Mouse (Mus musculus) lung, embryonic 14.5 days (tissue): ENCODE measurements at regions not wholly inside any gene's neighbourhood (a gene's known extent, or its start where the extent isn't known, plus 50 kb on each side); places are given as distances from the start of the nearest gene placed in this dataset.

Source experiments
- ATAC-seq: fragments of 200-750 bp; cut with Nextera tagmentation; 2 replicates; pipeline ENCODE4 v1.8.0; 2017; ENCODE audit warnings: mild to moderate bottlenecking, moderate TSS enrichment, moderate library complexity; ENCODE audit not compliant: insufficient read depth
- DNase-seq: peaks from one replicate; pipeline ENCODE4 v3.0.0-alpha.2; 2015
- H3K27ac ChIP-seq: fragments of 300-500 bp; sonication (generic); 2 replicates; pipeline ENCODE4 v1.5.1; 2014; ENCODE audit warnings: low read depth, mild to moderate bottlenecking, moderate library complexity
- H3K27me3 ChIP-seq: fragments of 300-500 bp; sonication (generic); 2 replicates; pipeline ENCODE4 v1.6.1; 2014; ENCODE audit warnings: low read length, control low read depth; ENCODE audit not compliant: insufficient read depth
- H3K36me3 ChIP-seq: fragments of 300-500 bp; sonication (generic); 2 replicates; pipeline ENCODE4 v1.6.1; 2014; ENCODE audit warnings: control low read depth; ENCODE audit not compliant: insufficient read depth
- H3K4me1 ChIP-seq: fragments of 300-500 bp; sonication (generic); 2 replicates; pipeline ENCODE4 v1.6.1; 2014; ENCODE audit warnings: antibody characterized with exemption, control low read depth; ENCODE audit not compliant: insufficient read depth
- H3K4me2 ChIP-seq: fragments of 300-500 bp; sonication (generic); 2 replicates; pipeline ENCODE4 v1.6.1; 2014; ENCODE audit warnings: mild to moderate bottlenecking
- H3K4me3 ChIP-seq: fragments of 300-500 bp; sonication (generic); 2 replicates; pipeline ENCODE4 v1.5.1; 2014; ENCODE audit warnings: low read depth, low read length
- H3K9ac ChIP-seq: fragments of 300-500 bp; sonication (generic); 2 replicates; pipeline ENCODE4 v1.6.1; 2014
- H3K9me3 ChIP-seq: fragments of 300-500 bp; sonication (generic); 2 replicates; pipeline ENCODE4 v1.6.1; 2016; ENCODE audit warnings: low read depth, low read length, control low read depth
- CTCF ChIP-seq: IDR thresholded peaks from 2 replicates; pipeline ENCODE4 v1.5.1; 2016; ENCODE audit warnings: antibody characterized with exemption, low read depth
- WGBS: fragments of 180-500 bp; shearing (Covaris S2); extraction: QIAGEN DNeasy Blood & Tissue Kit; methylation state at CpG from one replicate; pipeline ENCODE4 v1.1.7; 2014; 5-methylcytosine and 5-hydroxymethylcytosine counted together

- WGBS, result 41% methylated on average over 6 of the region's 6 CpGs
- peak; percentile 67; the same call in 1 of the 2 replicates for ATAC-seq
- H3K4me2 ChIP-seq, result no peak overlapping the region
- no peaks in the 10 kb centered on the region for H3K4me1 ChIP-seq
- peak; percentile 86 for DNase-seq
- H3K9ac ChIP-seq, result no peak overlapping the region
- H3K27me3 ChIP-seq, result no peaks in the 10 kb centered on the region
- H3K36me3 ChIP-seq, result no peaks in the 10 kb centered on the region
- no peaks in the 10 kb centered on the region for H3K9me3 ChIP-seq
- H3K4me3 ChIP-seq, result no peak overlapping the region
- H3K27ac ChIP-seq, result no peak overlapping the region
- TF ChIP-seq CTCF, result peak; percentile 80
These were observed 104.0 kb upstream of the Gm14444 start for GRCm38 (mm10) chr2:174905865-174906639.

DNA sequence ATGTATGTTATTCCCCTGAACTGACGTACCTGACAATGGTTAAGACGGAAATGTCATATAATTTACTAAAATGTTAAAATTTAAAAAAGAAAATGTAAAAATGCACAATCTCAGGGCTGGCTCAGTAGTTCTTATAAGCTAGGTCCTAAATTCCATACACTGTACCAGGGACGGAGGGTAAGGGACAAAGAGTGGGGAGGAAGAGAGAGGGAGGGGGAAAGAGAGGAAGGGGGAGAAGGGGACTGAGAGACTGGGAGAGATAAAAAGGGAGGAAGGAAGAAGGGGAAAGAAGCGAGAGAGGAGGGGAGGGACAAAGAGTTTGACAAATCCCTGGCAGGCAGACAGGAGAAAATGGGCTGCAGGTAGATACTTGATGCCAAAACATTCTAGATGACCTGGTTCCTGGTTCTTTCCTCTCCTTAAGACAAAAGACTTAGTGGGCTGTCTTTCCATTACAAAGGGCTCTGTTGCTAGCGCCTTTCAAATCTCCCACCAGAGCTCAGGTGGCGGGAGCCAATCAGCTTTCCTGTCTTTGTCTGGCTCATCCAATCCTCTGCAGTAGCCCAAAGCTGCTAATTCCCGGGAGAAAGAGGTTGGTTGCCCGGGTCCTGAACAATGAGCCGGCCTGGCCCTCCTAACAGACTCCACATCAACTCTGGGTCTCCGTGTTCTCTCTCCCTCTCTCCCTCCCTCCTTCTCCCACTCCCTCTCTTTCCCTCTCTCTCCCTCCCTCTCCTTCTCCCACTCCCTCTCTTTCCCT, 92.7 kb upstream of the Gm14444 start:
- Histone ChIP-seq H3K4me1 (no peaks in the 10 kb centered on the region), H3K9ac (no peak overlapping the region), H3K27me3 (no peaks in the 10 kb centered on the region), H3K4me2 (peak overlapping the region; percentile 43), H3K27ac (no peak overlapping the region), H3K4me3 (no peak overlapping the region), H3K36me3 (no peaks in the 10 kb centered on the region), H3K9me3 (no peaks in the 10 kb centered on the region)
- ATAC-seq (peak; percentile 85), DNase-seq (peak; percentile 70)
- WGBS, result 16% methylated on average over 10 of the region's 10 CpGs
- TF ChIP-seq CTCF, result no peak

DNA sequence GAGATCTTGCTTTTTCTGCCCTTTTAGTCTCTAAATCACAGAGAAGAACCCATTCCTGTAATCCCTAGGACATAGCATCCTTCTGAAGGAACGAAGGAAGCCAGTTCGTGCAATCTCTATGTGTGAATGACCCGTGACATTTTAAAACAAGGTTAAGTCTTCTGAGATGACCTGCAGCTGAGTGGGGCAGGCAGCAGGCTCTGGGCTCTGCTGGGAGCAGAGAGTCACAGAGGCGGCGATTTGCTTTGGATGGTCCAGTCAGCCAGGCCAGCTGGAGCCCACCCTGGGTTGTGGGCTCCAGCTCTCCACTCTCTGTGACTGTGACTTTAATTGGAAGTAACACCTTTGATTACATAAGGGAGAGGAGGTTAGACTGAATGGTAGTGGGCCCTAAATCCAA, 92.1 kb upstream of the Gm14444 start:
- Histone ChIP-seq H3K9me3 (no peaks in the 10 kb centered on the region), H3K4me3 (no peak overlapping the region), H3K27ac (no peak overlapping the region), H3K9ac (no peak overlapping the region), H3K36me3 (no peaks in the 10 kb centered on the region), H3K4me2 (no peak overlapping the region), H3K27me3 (no peaks in the 10 kb centered on the region), H3K4me1 (no peaks in the 10 kb centered on the region)
- ATAC-seq (peak; percentile 28; the same call in 1 of the 2 replicates), DNase-seq (no peak)
- 24% methylated on average over 5 of the region's 5 CpGs for WGBS
- TF ChIP-seq CTCF, result no peak

DNA sequence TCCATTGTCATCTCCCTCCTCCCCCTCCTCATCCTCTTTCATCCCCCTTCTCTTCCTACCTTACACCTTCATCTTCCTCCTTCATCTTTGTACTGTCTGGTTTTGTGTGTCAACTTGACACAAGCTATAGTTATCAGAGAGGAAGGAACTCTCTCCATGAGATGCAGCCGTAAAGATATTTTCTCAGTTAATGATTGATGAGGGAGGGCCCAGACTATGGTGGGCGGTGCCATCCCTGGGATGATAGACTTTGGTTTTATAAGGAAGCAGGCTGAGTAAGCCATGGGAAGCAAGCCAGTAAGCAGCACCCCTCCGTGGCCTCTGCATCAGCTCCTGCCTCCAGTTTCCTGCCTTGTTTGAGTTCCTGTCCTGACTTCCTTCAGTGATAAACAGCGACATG, 87.8 kb upstream of the Gm14444 start:
- H3K27me3 ChIP-seq, result no peaks in the 10 kb centered on the region
- WGBS, result 49% methylated on average over 4 of the region's 4 CpGs
- no peak overlapping the region for H3K4me2 ChIP-seq
- H3K9ac ChIP-seq, result no peak overlapping the region
- no peaks in the 10 kb centered on the region for H3K36me3 ChIP-seq
- ATAC-seq (no peak), DNase-seq (no peak)
- no peak overlapping the region for H3K4me3 ChIP-seq
- TF ChIP-seq CTCF, result no peak
- no peaks in the 10 kb centered on the region for H3K9me3 ChIP-seq
- H3K27ac ChIP-seq, result no peak overlapping the region
- H3K4me1 ChIP-seq, result no peaks in the 10 kb centered on the region

DNA sequence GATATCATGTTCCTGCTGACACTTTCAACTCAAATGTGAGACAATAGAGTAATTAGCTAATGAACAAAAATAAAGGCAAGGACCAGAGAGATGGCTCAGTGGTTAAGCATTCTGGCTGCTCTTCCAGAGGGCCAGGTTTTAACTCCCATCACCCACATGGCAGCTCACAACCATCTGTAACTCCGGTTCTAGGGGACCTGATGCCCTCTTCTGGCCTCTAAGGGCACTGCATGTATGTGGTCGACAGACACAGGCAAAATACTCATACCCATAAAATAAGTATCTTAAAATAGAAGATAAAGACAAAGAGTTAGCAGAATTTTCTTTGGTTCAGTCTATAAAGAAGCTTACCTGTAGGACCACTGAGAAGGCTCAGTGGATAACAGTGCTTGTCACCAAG, 80.3 kb upstream of the Gm14444 start:
- DNase-seq, result no peak
- TF ChIP-seq CTCF, result peak; percentile 31; the same call in 1 of the 2 replicates

DNA sequence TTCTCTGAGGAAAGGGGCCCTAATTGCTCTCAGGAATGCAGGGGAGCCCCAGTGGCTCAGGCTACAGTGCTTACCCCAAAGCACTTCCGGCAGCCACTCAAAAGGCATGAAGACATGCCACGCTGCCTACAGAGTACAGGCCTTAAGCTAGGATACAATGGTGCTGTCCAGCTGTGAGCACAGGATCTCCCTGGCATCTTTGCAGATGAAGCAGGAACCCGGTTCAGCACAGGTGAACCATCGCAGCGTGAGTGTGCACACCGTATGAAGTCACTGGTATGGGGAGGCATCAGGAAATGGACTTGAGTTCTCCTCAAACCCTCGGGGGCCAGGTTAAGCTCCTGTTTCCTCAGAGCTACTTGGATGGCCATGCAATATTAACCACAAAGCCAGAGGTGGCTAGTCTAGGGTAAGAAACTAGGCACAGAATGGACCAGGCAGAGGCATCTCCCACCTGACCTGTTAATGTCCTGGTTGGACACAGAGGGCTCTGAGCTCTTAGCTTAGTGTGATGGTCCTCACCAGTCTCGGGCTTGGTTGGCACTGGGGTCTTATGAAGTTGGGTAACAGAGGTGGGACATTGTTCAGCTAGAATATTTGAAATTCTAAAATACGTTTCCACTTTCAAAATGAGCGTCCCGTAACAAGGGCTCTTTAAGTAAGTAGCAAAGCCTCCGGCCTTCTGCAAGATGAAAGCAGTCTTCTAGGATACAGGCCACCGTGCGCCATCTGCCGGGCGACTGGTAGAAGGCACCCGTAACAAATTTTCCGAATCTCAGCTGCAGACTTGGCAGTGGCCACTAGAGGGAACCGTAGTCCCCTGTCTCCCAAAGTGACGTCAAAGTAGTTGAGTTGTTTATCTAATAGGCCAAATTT, 77.7 kb upstream of the Gm14444 start:
- peak; percentile 98 for TF ChIP-seq CTCF
- no peaks in the 10 kb centered on the region for H3K9me3 ChIP-seq
- H3K4me1 ChIP-seq, result no peaks in the 10 kb centered on the region
- DNase-seq (peak; percentile 92), ATAC-seq (peak; percentile 78)
- no peak overlapping the region for H3K9ac ChIP-seq
- H3K27me3 ChIP-seq, result no peaks in the 10 kb centered on the region
- WGBS, result 34% methylated on average over 20 of the region's 20 CpGs
- H3K4me3 ChIP-seq, result no peak overlapping the region
- H3K36me3 ChIP-seq, result no peaks in the 10 kb centered on the region
- no peak overlapping the region for H3K4me2 ChIP-seq
- H3K27ac ChIP-seq, result no peak overlapping the region

More for the DNA sequence above, 80.3 kb upstream of the Gm14444 start:
- Histone ChIP-seq H3K4me3 (no peak overlapping the region), H3K9me3 (no peaks in the 10 kb centered on the region), H3K27ac (no peak overlapping the region), H3K9ac (no peak overlapping the region), H3K27me3 (no peaks in the 10 kb centered on the region), H3K36me3 (no peaks in the 10 kb centered on the region), H3K4me2 (no peak overlapping the region), H3K4me1 (no peaks in the 10 kb centered on the region)
- ATAC-seq, result no peak
- WGBS, result 59% methylated on average over 2 of the region's 2 CpGs
